Mouse (Mus musculus) C2C12 (cell line): ENCODE data around the gene Olfr420.

Source experiments
- CTCF ChIP-seq: IDR thresholded peaks from one replicate; pipeline ENCODE4 v1.5.1; 2011; ENCODE audit not compliant: control insufficient read depth, insufficient read depth, insufficient read length
- MAX ChIP-seq: IDR thresholded peaks from one replicate; pipeline ENCODE4 v1.6.1; 2011; ENCODE audit warnings: mild to moderate bottlenecking, control low read depth
- MYOD1 ChIP-seq: IDR thresholded peaks from one replicate; pipeline ENCODE4 v1.6.1; 2011; ENCODE audit warnings: low read depth; ENCODE audit not compliant: control insufficient read depth, insufficient read length
- MYOG ChIP-seq: IDR thresholded peaks from one replicate; pipeline ENCODE4 v1.6.1; 2011; ENCODE audit not compliant: control insufficient read depth, insufficient read length; ENCODE audit errors: extremely low read depth
- USF1 ChIP-seq: IDR thresholded peaks from one replicate; pipeline ENCODE4 v1.6.1; 2011; ENCODE audit warnings: low read depth, mild to moderate bottlenecking, control low read depth, moderate library complexity

DNA sequence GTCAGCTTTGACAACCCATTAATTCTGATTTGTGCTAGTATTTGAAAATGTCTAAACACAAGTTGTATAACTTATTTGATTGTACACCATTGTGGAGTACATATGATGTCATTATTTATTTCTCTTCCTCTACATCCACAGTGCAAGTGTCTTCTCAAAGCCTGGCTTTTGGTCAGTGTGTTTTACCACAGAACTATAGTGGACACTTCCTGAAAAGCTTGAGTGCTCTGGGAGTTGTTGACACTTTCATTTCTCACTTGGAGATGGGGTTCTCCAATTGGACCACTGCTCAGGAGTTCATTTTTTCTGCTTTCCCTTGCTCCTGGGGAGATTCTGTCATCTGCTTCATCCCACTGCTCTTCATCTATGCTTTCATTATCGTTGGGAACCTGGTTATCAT lies 3.1 kb downstream of the Olfr420 start:
- TF ChIP-seq CTCF, result no peak
- no peak for TF ChIP-seq MYOD1
- no peak for TF ChIP-seq MYOG
- TF ChIP-seq USF1, result no peak
- no peak for TF ChIP-seq MAX
